Mouse (Mus musculus): ENCODE measurements at regions not wholly inside any gene's neighbourhood (a gene's known extent, or its start where the extent isn't known, plus 50 kb on each side); places are given as distances from the start of the nearest gene placed in this dataset.
"Not testable (repeated sequence)": the region's sequence is repeated elsewhere in the genome, so short reads cannot be mapped to it uniquely, and the experiment has no call there.

DNA sequence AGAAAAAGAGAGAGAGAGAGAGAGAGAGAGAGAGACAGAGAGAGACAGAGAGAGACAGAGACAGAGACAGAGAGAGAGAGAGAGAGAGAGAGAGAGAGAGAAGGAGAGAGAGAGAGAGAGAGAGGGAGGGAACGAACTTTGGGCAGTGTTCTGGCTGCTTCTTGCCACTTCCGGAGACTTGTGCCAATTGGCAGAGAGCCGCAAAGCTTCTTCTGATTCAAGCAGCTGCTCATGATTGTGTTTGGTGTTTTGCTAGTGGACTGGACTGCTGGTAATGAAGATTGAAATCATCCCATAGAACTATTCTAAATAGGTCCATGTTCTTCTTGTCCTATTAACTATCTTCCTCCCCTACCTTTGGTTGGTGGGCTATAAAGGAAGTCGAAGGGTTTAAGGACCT, 347.1 kb downstream of the Samd5 start:
- TF ChIP-seq CTCF (IDR thresholded peaks at IDR 0.05; ENCODE audit: insufficient read depth, low read length); POLR2A (IDR thresholded peaks at IDR 0.05; ENCODE audit: borderline replicate concordance, extremely low read depth, low read depth, low read length): not testable (repeated sequence)
